Mouse (Mus musculus) induced T-regulatory cell, adult 2 months (primary cell): Measurements from ENCODE around the gene Cblb.

Experiments used
- DNase-seq: peaks from one replicate; pipeline ENCODE4 v3.0.0-alpha.2; 2012; ENCODE audit warnings: low read depth

Gene Cblb

GRCm38 (mm10) chr16:52132808-52133490, 101.9 kb downstream of the Cblb start:
- peak; percentile 45 for DNase-seq

GRCm38 (mm10) chr16:52134631-52135227, 103.7 kb downstream of the Cblb start:
- DNase-seq = no peak

GRCm38 (mm10) chr16:52135689-52136390, 104.8 kb downstream of the Cblb start:
- DNase-seq = no peak

GRCm38 (mm10) chr16:52143101-52143500, 112.1 kb downstream of the Cblb start:
- peak; percentile 56 for DNase-seq

- no peak for DNase-seq
Observed at GRCm38 (mm10) chr16:52143818-52144217, 112.8 kb downstream of the Cblb start.

- no peak for DNase-seq
Observed at GRCm38 (mm10) chr16:52144792-52145191, 113.8 kb downstream of the Cblb start.

GRCm38 (mm10) chr16:52145552-52145951, 114.5 kb downstream of the Cblb start:
- DNase-seq = no peak

GRCm38 (mm10) chr16:52146976-52147696, 116.1 kb downstream of the Cblb start:
- DNase-seq = peak; percentile 85

GRCm38 (mm10) chr16:52148041-52148440, 117.0 kb downstream of the Cblb start:
- no peak for DNase-seq

- no peak for DNase-seq
Observed at GRCm38 (mm10) chr16:52149135-52149769, 118.2 kb downstream of the Cblb start.

- no peak for DNase-seq
Observed at GRCm38 (mm10) chr16:52155030-52155696, 124.1 kb downstream of the Cblb start.

GRCm38 (mm10) chr16:52159958-52160504, 129.0 kb downstream of the Cblb start:
- DNase-seq = no peak

- DNase-seq = no peak
Observed at GRCm38 (mm10) chr16:52164246-52164645, 133.2 kb downstream of the Cblb start.

- no peak for DNase-seq
Observed at GRCm38 (mm10) chr16:52173253-52173652, 142.2 kb downstream of the Cblb start.

GRCm38 (mm10) chr16:52179839-52180238, 148.8 kb downstream of the Cblb start:
- DNase-seq = no peak

- DNase-seq = peak; percentile 88
Observed at GRCm38 (mm10) chr16:52182057-52182456, 151.0 kb downstream of the Cblb start.

GRCm38 (mm10) chr16:52184350-52184749, 153.3 kb downstream of the Cblb start:
- DNase-seq = no peak

GRCm38 (mm10) chr16:52186731-52187130, 155.7 kb downstream of the Cblb start:
- no peak for DNase-seq

GRCm38 (mm10) chr16:52189103-52189502, 158.1 kb downstream of the Cblb start:
- no peak for DNase-seq

- no peak for DNase-seq
Observed at GRCm38 (mm10) chr16:52190714-52191113, 159.7 kb downstream of the Cblb start.

- no peak for DNase-seq
Observed at GRCm38 (mm10) chr16:52194040-52194439, 163.0 kb downstream of the Cblb start.
